Mouse (Mus musculus): ENCODE data around the gene Bpgm.

GRCm38 (mm10) chr6:34495140-34495551 is 19.1 kb downstream of the Bpgm start:
- TF ChIP-seq POLR2A (IDR thresholded peaks at IDR 0.05; ENCODE audit: extremely low read depth, insufficient read depth, low read length), result no peak
- no peak for TF ChIP-seq CTCF (IDR thresholded peaks at IDR 0.05; ENCODE audit: low read depth, low read length)

Measured in liver, adult 2 months (tissue).